Mouse (Mus musculus) MEL (cell line): ENCODE data around the gene Cnot9. TPM values are rescaled to one million over a fixed set of nuclear protein-coding genes. Genes with fewer than 3 reads are reported as not detected.
A peak's percentile ranks its signal among the peaks of the same experiment; 100 is the strongest.
"Not testable (repeated sequence)": the region's sequence is repeated elsewhere in the genome, so short reads cannot be mapped to it uniquely, and the experiment has no call there.

Experiments used
- DNase-seq: peaks from one replicate; pipeline ENCODE4 v3.0.0; 2011; ENCODE audit warnings: low read depth, low spot score
- H3K27ac ChIP-seq: 2 replicates; pipeline ENCODE4 v1.5.1; 2012; ENCODE audit warnings: low read depth, mild to moderate bottlenecking, control low read depth, low read length, moderate library complexity; ENCODE audit not compliant: control insufficient read depth
- H3K27me3 ChIP-seq, 2 experiments: fragments of 150-350 bp in 1 of 2; sonication (generic) in 1 of 2; 2 replicates each; pipeline ENCODE4 v1.6.1; 2012; ENCODE audit warnings: low read length in 2 of 2, mild to moderate bottlenecking in 2 of 2, improper control_type of control experiment in 1 of 2, moderate library complexity in 1 of 2; ENCODE audit not compliant: insufficient read depth in 2 of 2, control insufficient read depth in 1 of 2
- H3K36me3 ChIP-seq, 2 experiments: 2 replicates each; pipeline ENCODE4 v1.6.1; 2012 to 2014; ENCODE audit warnings: low read length in 2 of 2, improper control_type of control experiment in 1 of 2, inconsistent platforms in 1 of 2, mild to moderate bottlenecking in 1 of 2; ENCODE audit not compliant: insufficient read depth in 2 of 2, control insufficient read depth in 1 of 2
- H3K4me1 ChIP-seq, 2 experiments: fragments of 150-350 bp in 1 of 2; sonication (generic) in 1 of 2; 2 replicates each; pipeline ENCODE4 v1.6.1; 2012; ENCODE audit warnings: low read length in 2 of 2, improper control_type of control experiment in 1 of 2, mild to moderate bottlenecking in 1 of 2; ENCODE audit not compliant: insufficient read depth in 2 of 2, control insufficient read depth in 1 of 2
- H3K4me3 ChIP-seq, 2 experiments: fragments of 150-350 bp in 1 of 2; sonication (generic) in 1 of 2; 2 replicates each; pipeline ENCODE4 v1.5.1; 2012; ENCODE audit warnings: low read depth in 2 of 2, low read length in 2 of 2, mild to moderate bottlenecking in 2 of 2, moderate library complexity in 2 of 2, control low read depth in 1 of 2, improper control_type of control experiment in 1 of 2; ENCODE audit not compliant: control insufficient read depth in 1 of 2, insufficient read depth in 1 of 2
- H3K79me2 ChIP-seq: 2 replicates; pipeline ENCODE4 v1.6.1; 2012; ENCODE audit warnings: mild to moderate bottlenecking, low read length, moderate library complexity; ENCODE audit not compliant: control insufficient read depth, poor library complexity, insufficient read depth
- H3K9ac ChIP-seq: 2 replicates; pipeline ENCODE4 v1.6.1; 2012; ENCODE audit warnings: low read depth, mild to moderate bottlenecking, control low read depth, low read length, moderate library complexity; ENCODE audit not compliant: control insufficient read depth, poor library complexity, severe bottlenecking
- H3K9me3 ChIP-seq: fragments of 150-350 bp; sonication (generic); replicated peaks from 2 replicates; pipeline ENCODE4 v1.6.1; 2012; ENCODE audit warnings: mild to moderate bottlenecking, low read length, improper control_type of control experiment, moderate library complexity; ENCODE audit not compliant: insufficient read depth
- BHLHE40 ChIP-seq: IDR thresholded peaks from 2 replicates; pipeline ENCODE4 v1.6.1; 2012; ENCODE audit warnings: low read depth, mild to moderate bottlenecking, inconsistent platforms, low read length, improper control_type of control experiment, borderline replicate concordance
- CHD2 ChIP-seq: IDR thresholded peaks from 2 replicates; pipeline ENCODE4 v1.6.1; 2011; ENCODE audit warnings: low read length, improper control_type of control experiment
- EP300 ChIP-seq, 2 experiments: IDR thresholded peaks; 2 replicates each; pipeline ENCODE4 v1.6.1; 2011; ENCODE audit warnings: improper control_type of control experiment in 2 of 2, low read length in 2 of 2, low read depth in 1 of 2, mild to moderate bottlenecking in 1 of 2
- ETS1 ChIP-seq: IDR thresholded peaks from 2 replicates; pipeline ENCODE4 v1.6.1; 2012; ENCODE audit warnings: low read depth, mild to moderate bottlenecking, inconsistent platforms, low read length, improper control_type of control experiment, moderate library complexity
- GATA1 ChIP-seq: IDR thresholded peaks from 2 replicates; pipeline ENCODE4 v1.6.1; 2011; ENCODE audit warnings: low read depth, low read length, improper control_type of control experiment
- POLR2AphosphoS2 ChIP-seq: IDR thresholded peaks from 2 replicates; pipeline ENCODE4 v1.6.1; 2011; ENCODE audit warnings: low read length, improper control_type of control experiment
- RCOR1 ChIP-seq: IDR thresholded peaks from 2 replicates; pipeline ENCODE4 v1.6.1; 2012; ENCODE audit warnings: low read depth, mild to moderate bottlenecking, inconsistent platforms, low read length, improper control_type of control experiment
- TCF12 ChIP-seq: IDR thresholded peaks from 2 replicates; pipeline ENCODE4 v1.6.1; 2014; ENCODE audit warnings: low read depth, mild to moderate bottlenecking, inconsistent platforms, low read length, improper control_type of control experiment, moderate library complexity
- ZKSCAN1 ChIP-seq: IDR thresholded peaks from 2 replicates; pipeline ENCODE4 v1.6.1; 2012; ENCODE audit warnings: low read depth, mild to moderate bottlenecking, inconsistent platforms, low read length, improper control_type of control experiment, moderate library complexity
- ZMIZ1 ChIP-seq: IDR thresholded peaks from 2 replicates; pipeline ENCODE4 v1.6.1; 2012; ENCODE audit warnings: low read depth, mild to moderate bottlenecking, inconsistent platforms, low read length, improper control_type of control experiment, moderate library complexity
- polyA plus RNA-seq, 2 experiments: library from polyadenylated mRNA; stranded (reverse) in 1 of 2; unstranded in 1 of 2; fragments of >175 nt in 1 of 2; fragments of >200 nt in 1 of 2; gene quantifications; 2 replicates each; pipeline versions ENCODE4 v1.2.1 to v1.2.4; 2012; ENCODE audit warnings: low replicate concordance in 2 of 2, low read depth in 1 of 2; ENCODE audit not compliant: insufficient read length in 2 of 2, insufficient read depth in 1 of 2, missing spikeins in 1 of 2
- total RNA-seq: library from RNA; depleted of rRNA; stranded (reverse); fragments of 300-350 nt; gene quantifications from 2 replicates; pipeline ENCODE4 v1.2.3, GENCODE M21; 2012

The Cnot9 gene
- total and polyA plus RNA-seq, 3 experiments, result 65.1 to 85.0 TPM; not detected in 1

DNA sequence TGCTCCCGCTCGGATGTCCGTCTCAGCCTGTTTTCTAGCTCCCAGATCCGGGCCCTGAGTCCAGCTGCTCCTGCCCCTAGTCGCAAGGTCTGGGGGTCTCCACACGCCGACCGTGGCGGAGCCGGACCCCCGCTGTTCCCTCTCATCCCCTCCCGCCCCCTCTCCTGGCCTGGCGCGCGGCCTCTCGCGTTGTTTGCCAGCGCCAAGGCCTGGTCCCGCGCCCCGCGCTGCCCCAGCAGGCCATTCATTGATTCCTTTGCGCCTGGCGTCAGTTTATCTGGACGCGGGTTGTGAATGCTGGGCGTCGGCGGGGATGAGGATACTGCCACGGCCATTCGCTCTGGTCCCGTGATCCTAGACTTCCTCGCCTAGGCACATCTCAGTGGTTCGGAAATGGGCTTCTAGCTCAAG is 618 bp downstream of the Cnot9 start (continued):
- TF ChIP-seq BHLHE40 (no peak), ZMIZ1 (0 out of 2 replicates have a peak, but pooled peaks have one; percentile 38)

- no peaks in the 10 kb centered on the region for H3K9me3 ChIP-seq
- peaks cover 9 to 47% of the 10 kb centered on the region in 2 experiments for H3K36me3 ChIP-seq
- DNase-seq, result peak; percentile 26
- TF ChIP-seq POLR2AphosphoS2 (peak; percentile 8; the same call in 1 of the 2 replicates), ZKSCAN1 (no peak)
- H3K27ac ChIP-seq, result no peak overlapping the region
- peaks cover 65% of the 10 kb centered on the region for H3K79me2 ChIP-seq
- peak overlapping the region; percentile 99 for H3K9ac ChIP-seq
- H3K4me3 ChIP-seq, result peak overlapping the region; percentile 10 to 31; a peak in 2 of 4 replicates
- peaks cover 3 to 10% of the 10 kb centered on the region in 2 experiments; a peak in 3 of 4 replicates for H3K4me1 ChIP-seq
- no peaks in the 10 kb centered on the region for H3K27me3 ChIP-seq
These were observed 1.9 kb downstream of the Cnot9 start for GRCm38 (mm10) chr1:74507780-74508179.

DNA sequence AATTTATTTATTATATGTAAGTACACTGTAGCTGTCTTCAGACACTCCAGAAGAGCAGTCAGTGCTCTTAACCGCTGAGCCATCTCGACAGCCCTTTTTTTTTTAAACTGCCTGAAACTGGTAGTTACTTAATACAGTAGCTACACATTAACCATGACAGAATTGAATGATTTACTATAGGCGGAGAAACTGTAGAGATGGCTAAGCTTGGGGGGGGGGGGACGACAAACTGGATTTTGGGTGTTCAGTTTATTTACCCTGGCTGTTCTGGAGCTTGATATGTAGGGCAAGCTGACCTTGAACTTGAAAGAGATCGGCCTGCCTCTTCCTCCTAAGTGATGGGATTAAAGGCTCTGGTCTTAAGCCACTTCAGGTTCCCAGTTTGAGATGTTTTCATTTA is 5.4 kb downstream of the Cnot9 start:
- Histone ChIP-seq H3K9ac (no peak overlapping the region), H3K4me1 (peaks cover 5 to 17% of the 10 kb centered on the region in 2 experiments; a peak in 3 of 4 replicates), H3K79me2 (peaks cover 63% of the 10 kb centered on the region), H3K4me3 (no peak overlapping the region), H3K9me3 (no peaks in the 10 kb centered on the region), H3K27me3 (no peaks in the 10 kb centered on the region), H3K36me3 (peaks cover 12 to 51% of the 10 kb centered on the region in 2 experiments), H3K27ac (no peak overlapping the region)
- no peak for DNase-seq
- TF ChIP-seq ETS1 (no peak), POLR2AphosphoS2 (no peak)

GRCm38 (mm10) chr1:74512999-74513398 is 7.1 kb downstream of the Cnot9 start:
- not testable (repeated sequence) for H3K27me3 ChIP-seq, H3K27ac ChIP-seq, H3K9ac ChIP-seq, H3K4me3 ChIP-seq, DNase-seq, H3K9me3 ChIP-seq
- Histone ChIP-seq H3K4me1 (peaks cover 5 to 14% of the 10 kb centered on the region in 2 experiments; a peak in 3 of 4 replicates), H3K36me3 (peaks cover 18 to 43% of the 10 kb centered on the region in 2 experiments), H3K79me2 (peaks cover 47% of the 10 kb centered on the region)

GRCm38 (mm10) chr1:74519875-74520274 is 14.0 kb downstream of the Cnot9 start:
- Histone ChIP-seq H3K4me1 (peaks cover 0 to 3% of the 10 kb centered on the region in 2 experiments; a peak in 2 of 4 replicates), H3K4me3 (no peak overlapping the region), H3K27me3 (no peaks in the 10 kb centered on the region), H3K36me3 (peaks cover 11 to 48% of the 10 kb centered on the region in 2 experiments)
- DNase-seq, result peak; percentile 49
- TF ChIP-seq RCOR1 (peak; percentile 60), GATA1 (peak; percentile 68; the same call in 1 of the 2 replicates), TCF12 (no peak), EP300 (IDR thresholded peaks at IDR 0.05; ENCODE audit: low read depth in 1 of 2, low read length in 2 of 2) (peak in 1 of 2 experiments; percentile 59; a peak in 2 of 4 replicates), CHD2 (no peak)
- TF ChIP-seq, all 39 proteins: peak for 3
- H3K9ac ChIP-seq, result no peak overlapping the region
- no peak overlapping the region for H3K27ac ChIP-seq
- H3K79me2 ChIP-seq, result peaks cover 8% of the 10 kb centered on the region
- no peaks in the 10 kb centered on the region for H3K9me3 ChIP-seq
